Mouse (Mus musculus) urinary bladder, postnatal 25 days (tissue): Measurements from ENCODE around the gene Ccdc36.

Source experiments
- DNase-seq: peaks from one replicate; pipeline ENCODE4 v3.0.0; 2022; ENCODE audit warnings: low spot score

The Ccdc36 gene

DNA sequence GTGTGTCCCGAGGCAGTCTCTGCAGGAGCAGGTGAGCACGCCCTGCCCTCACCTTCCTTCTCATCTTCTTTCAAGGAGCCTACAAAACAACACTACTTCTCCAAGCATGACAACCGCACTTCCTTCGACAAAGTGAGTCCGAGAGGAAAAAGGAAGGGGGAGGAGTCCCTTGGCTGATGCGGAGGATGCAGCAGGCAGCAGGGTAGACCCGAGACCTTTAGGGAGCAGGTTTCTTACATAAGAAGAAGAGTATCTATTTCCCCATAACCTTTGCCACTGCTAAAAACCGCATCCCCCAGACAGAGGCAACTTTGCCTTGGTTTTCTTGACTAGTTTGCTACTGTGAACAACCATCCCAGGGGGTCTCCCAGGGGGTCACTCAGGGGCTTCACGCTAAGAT, 16.8 kb upstream of the Ccdc36 start:
- DNase-seq, result no peak

DNA sequence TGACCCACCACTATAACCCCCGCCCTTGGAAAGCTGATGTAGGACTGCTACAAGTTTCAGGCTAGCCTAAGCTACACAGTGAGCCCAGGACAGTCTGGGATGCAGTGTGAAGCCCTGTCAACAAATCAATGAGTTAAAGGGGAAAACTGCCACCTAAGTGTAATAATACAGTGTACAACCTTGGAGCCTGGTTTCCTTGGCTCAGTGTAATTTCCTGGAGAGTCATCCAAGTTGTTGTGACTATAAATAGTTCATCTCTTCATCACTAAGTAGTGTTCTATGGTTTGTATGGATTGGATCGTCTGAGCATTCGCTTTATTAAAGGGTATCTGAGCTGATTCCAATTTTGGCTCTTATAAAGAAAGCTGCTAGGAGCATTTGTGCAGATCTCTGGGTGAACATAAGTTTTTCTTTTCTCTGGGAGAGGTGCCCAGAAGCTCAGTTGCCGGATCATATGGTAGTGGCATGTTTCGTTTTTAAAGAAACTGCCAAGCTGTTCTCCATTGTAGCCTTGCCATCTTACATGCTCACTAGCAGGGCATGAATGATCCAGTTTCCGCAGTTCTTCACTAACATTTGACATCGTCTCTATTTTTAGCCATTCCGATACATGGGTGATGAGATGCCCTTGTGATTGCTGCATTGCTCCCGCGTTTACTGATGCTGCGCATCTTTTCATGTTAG, 13.1 kb upstream of the Ccdc36 start:
- no peak for DNase-seq

DNA sequence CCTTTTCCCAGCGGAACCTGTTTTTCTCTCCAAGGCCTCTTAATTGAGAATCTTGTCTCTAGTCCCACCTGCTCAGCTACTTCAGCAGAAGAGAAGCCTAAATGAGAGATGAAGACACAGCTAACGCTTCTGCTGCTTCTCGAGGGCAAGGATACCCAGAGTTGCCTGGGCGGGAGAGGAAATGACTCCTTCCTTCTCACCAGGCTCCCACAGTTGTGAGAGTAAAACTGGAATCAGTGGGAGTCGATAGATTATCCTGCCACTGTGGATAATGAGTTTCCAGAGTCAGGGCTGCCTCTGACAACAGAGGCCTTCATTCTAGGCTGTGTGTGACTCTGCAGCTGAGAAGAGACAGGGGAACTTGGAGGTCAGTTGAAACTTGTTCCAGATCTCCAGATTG, 12.2 kb upstream of the Ccdc36 start:
- no peak for DNase-seq

DNA sequence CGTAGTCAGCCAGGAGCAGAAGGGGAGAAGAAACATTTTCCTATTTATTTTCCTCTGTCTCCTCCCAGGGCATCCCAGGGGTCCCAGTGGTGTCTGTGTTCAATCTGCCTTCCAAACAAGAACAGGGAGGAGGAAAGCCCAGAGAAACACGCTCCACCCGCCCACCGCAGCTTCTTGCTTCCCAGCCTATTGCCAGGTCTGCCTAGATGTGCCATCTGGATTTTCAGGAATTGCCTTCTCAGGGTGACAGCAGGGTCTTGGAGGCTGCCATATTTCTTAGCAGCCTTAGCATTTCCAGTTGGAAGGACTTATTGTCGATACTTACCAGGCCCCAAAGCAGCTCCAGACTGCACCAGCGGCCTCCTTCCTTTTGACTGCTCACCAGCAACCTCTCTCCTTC, 10.9 kb upstream of the Ccdc36 start:
- DNase-seq, result no peak

DNA sequence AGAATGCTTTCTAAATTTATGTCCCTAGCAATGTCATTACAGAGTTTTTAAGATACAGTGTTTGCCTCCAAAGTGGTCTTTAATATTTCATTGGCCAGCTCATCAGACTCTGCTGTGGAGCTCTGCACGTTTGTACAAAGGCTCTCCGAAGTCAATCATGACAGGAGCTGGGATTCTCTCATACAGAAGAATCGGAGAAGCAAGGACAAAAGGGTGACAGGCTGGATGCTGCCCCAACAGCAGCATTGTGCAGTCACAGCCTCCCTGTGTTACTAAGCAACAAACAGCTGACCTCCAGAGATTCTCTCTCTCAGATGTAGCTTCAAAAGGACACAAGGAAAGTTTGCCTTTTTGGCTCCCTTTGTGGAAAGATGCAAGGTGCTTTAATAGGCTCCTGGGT, 7.9 kb upstream of the Ccdc36 start, which contains the start of gene BC048562:
Gene BC048562, plus strand, starts transcription at position 301 of the 400 bp plus-strand sequence.
- no peak for DNase-seq

DNA sequence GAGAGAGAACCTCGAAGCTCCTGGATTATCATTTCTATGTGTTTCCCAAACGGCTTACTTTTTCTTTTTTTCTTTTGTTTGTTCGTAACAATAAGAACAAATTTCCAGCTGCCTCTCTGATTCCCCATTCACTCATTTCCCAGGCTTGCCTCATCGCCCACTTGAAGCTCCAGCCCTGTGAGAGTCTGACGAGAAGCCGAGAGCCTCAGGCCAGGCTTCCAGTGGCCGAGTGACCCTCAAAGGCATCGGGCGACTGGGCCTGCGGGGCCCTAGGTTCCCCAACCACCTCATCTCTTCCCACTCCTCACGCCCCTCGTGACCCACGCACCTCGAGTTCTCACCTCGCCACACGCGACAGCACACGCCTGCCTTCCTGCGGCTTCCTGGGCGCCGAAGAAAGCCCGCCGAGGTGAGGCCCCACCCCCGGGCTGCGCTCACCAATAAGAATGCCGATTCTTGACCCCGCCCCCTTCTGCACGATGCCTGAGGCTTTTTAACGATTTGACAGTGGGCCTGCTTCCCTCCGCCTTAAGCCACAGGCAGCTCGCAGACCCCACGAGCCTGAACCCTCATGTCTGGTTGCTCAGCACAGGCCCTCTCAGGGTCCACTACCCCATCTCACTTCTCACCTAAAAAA, 3.3 kb upstream of the Ccdc36 start:
- no peak for DNase-seq

DNA sequence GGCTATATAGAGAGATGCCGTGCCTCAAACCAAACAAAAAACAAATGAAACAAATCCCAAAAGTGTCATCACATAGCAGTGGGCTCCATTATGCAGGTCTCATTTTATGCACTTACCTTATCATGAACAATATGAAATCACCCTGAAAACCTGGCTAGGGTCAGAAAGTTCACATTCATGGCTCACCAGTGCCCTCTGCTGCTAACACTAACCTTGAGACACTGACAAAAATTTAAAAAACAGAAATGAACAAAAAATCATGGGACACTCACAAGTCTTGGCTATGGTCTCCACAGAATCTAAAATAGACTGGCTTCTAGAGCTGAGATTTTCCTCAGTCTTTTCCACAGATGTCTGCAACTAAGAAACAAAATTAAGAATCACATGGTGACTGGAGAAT, 16.1 kb downstream of the Ccdc36 start:
- no peak for DNase-seq

DNA sequence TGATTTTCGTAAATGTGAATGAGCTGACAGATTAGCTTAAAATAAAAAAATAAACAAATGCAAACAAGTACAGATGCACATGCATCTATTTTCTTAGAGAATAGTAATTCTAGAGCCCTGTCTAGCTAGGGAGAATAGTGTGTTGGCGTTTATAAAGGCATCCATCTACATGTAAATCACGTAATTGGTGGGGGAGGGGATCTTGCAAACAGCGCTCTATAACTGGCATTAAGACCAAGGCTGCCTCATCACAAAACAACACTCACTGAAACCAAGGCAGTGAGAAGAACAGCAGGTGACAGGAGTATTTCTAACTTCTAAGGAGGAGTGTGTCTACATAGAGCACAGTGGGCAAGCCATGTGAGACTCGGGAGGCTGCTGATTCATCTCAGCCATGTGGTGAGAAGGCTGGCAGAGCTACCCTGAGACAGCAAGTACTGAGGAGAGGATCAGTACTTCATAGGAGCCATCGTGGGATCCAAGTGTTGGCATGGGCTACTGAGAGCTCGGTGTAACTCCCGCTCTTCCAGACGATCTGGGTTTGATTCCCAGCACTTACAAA, 16.8 kb downstream of the Ccdc36 start:
- DNase-seq, result no peak

DNA sequence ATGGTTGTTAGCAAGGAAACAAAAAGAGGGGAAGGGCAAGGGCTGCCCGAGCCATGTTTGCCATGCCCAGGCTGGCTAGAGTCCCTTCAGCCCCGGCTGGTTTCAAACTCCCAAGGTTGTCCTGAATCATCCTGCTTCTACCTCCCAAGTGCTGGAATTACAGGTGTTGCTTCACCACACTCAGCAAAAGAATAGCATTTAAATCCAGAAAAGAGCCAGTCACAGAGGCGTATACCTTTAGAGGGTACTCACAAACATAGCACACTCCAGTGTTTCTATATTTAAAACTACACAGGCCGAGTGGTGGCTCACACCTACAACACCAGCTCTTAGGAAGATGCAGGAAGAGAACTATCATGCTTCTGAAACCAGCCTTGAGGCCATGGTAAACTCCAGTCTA, 18.7 kb downstream of the Ccdc36 start:
- no peak for DNase-seq

DNA sequence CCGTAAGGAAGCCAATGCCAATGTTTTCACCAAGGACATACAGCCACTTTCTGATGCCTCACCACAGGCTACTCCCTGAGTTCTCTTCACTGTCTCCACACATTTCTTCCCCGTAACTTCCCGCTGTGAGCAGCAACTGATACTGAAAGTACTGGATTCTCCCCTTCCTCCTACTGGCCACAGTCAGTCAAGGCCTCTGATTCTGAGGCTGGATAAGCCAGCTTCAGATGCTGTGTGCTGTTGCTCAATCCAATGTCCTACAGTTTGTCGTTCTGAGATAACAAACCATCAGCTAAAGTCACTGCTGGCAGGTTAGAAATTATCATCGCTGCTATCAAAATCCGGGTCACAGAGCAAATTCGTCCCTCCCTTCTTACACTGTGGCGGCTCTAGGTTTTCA, 23.8 kb downstream of the Ccdc36 start:
- no peak for DNase-seq

DNA sequence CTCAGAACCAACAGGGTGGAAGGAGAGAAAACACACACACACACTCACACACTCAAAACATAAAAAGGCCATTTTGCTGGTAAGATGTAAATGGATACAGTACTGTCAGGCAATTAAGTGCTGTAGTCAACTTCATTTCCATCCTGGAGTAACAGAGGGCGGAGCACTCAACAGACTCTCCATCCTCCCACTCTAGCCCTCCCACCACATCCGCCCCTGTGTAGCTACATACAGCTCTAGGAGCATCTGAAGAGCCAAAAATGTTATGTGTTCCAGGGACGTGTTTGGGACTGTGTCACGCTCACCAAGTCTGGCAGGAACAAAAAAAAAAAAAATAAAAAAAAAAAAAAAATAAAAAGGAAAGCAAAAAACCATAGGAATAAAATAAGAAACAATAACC, 25.2 kb downstream of the Ccdc36 start:
- no peak for DNase-seq

DNA sequence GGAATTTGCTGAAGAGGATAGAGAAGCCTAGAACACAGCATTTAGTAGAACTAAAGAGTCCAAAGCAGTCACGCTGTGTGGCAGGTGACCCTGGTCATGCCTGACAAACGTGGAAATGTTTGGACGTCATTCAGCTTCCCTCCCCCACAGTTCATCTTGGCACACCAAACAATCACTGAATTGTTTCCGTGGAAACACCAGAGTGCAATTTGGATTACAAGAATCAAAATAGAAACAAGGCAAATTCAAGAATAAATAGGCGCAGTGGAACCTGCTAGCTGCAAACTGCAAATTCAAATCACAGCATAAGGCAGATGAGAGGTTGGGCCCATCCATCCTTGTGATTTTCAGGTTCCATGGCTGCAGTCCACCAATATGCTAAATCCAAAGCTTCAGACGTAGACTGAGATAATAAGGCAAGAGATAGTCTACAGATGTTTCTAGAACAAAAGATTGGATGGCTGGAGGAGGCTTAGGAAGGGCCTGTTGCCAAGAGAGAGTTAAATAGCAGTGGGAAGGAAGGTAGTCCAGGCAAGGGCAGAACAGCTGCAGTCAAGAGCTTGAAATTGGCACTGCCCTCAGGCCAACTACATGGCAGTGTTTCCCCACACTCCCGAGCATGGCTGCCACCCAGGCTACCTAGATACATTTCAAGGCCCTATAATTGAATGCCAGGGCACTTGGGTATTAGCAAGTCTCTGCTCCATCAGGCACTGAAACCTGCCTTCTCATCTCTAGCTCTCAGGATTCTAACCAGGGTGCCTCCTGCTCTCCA, 26.9 kb downstream of the Ccdc36 start:
- DNase-seq, result no peak

DNA sequence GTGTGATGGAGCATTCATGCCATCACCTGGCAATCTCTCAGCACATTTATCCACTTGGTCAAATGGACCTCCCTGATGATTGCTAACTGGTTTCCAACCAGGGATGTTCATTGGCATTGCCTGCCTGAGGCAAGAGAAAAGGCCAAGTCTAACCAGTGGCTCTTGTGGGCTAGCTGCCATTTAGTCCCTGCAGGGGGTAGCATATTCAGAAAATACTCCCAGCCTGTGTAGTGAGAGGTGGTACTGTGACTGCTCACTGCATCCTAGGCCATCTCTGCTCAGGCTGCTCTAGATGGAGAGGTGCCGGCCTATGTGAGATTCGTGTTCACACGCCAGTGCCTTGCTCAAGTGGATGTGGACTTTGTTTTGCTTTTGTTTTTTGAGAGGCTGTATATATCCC, 30.0 kb downstream of the Ccdc36 start:
- DNase-seq, result no peak

DNA sequence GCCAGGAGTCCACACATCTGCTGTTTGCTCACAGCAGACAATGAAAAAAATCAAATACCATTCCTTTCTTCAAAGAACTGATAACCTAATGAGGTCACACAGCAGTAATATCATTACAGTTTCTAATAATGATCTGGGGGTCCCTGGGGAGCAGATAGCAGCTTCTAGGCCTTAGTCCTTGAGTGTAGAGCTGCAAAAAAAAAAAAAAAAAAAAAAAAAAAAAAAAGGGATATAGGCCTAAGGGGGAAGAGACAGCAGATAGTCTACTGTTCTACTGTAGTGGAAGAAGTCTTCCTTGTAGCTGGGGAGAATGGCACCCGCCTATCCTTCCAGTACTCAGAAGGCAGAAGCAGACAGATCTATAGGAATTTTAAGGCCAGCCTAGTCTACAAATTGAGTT, 32.9 kb downstream of the Ccdc36 start:
- no peak for DNase-seq

DNA sequence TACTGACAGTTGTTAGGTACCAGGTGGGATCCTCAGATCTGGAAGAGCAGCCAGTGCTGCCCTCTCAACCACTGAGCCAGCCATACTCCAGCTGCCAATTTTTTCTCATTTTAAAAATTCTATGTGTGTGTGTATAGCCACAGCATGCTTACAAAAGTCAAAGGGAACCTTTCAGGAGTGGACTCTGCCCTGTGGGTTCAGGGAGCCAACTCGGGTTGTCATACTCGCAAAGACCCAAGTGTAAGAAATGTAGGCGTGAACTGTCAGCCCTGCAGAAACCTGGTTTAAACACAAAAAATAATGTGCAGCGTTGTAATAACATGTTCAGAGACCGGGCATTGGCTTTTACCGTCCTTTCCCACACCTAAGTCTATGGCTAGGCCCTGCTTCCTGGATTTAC, 34.1 kb downstream of the Ccdc36 start:
- no peak for DNase-seq

DNA sequence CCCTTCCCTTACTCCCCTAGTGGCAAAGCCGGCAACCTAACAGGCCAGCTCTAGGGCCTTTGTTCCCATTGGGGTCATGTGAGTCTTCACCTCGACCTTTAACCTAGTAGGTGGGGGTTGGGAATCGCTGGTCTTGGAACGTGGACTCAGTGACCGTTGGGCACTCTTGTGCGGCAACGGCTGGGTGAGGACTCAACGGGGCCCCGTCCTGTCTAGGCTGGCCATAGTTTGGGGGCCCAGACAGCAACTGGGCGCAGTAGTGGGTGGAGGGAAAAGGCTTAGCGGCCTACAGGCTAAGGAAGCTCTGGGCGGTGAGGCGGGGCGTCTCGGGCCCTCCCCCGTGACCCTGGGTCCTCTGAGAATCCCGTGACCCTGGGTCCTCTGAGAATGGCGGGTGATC, 35.6 kb downstream of the Ccdc36 start, which contains the start of gene 1700102P08Rik:
Gene 1700102P08Rik, plus strand, starts transcription at position 130 of the 400 bp plus-strand sequence.
- DNase-seq, result no peak

DNA sequence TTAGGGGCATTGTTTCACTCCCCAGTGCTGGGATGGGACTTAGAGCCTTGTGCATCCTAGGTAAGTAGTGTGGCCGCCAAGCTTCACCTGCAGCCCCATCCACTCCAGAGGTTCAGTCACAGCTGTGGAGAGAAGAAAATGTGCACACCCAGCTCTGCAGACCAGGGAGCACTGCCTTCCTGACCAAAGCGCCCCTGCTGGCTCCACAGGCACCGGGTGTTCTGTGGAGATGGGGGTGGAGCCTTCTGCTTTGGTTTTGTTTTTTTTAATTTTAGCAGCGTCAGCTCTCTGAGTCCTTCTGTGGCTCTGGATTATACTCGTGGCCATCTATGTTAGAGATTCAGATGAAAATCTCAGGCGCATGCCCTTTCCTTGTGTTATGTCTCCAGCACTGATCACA, 39.1 kb downstream of the Ccdc36 start:
- DNase-seq, result no peak

DNA sequence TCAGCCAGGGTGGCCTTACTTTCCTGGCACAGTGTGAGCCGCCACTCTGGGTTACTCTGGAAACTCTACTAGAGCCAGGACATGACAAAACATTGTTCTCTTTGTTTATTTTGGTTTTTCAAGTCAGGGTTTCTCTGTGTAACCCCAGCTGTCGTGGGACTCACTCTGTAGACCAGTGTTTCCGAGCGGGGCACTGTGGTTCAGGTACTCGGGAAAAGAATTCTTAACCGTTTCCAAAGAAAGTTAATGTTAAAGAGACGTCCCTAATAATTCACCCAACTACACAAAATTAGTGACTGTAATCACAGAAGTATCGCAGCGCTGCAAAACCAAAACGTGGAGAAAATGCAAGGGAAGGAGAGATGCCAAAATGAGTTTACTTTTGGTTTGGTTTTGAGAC, 39.7 kb downstream of the Ccdc36 start:
- no peak for DNase-seq

DNA sequence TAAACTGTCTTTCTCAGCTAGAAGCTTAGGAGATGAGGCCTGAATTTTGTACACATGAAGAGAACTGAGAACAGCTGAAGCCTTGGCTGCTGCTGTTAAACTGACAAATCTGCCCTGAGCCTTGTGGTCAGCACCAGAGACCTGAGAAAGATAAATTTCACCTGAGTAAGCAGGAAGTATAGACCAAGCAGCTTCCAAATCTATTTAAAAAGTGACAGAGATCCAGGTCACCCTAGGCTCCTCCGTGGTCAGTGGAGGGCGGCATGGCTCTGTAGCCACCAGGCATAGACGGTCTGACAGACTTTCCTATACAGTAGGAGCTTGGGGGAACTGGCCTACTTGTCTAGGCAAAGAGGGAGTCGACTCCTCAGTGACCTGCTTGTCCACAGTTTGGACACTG, 41.5 kb downstream of the Ccdc36 start:
- no peak for DNase-seq

DNA sequence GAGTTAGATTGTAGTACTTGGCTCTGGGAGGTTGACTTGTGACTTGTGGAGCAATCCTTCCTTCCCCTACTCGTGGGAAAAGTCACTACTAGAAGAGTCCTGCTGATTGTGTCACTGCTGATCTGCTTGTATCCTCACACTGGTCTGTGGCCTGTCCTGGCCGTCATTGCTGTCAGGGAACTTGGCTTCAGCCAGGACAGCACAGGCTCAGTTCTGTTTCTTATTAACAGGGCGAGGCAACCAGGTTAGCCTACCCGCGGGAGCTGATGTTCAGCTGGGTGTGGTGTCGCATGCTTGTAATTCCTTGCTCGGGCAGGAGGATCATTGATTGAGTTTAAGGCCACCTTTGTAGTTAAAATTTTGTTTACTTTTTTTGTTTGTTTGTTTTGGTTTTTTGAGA, 43.3 kb downstream of the Ccdc36 start:
- no peak for DNase-seq

DNA sequence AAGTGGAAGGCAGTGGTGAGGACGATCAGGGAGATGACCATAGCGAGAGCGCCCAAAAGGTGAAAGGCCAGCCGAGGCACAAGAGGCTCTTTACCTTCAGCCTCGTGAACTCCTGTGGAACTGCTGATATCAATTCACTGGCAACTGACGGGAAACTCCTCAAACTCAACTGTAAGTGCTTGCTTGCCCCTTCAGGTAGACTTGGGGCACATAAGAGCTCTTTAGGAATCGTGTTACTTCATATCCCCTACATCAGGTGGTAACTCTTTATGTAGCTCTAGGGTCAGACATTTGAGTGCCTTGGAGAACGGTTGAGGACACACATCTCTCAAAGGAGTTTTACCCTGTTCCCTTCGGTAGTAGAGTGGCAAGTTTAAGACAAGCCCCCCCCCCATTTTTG, 46.9 kb downstream of the Ccdc36 start:
- DNase-seq, result no peak

DNA sequence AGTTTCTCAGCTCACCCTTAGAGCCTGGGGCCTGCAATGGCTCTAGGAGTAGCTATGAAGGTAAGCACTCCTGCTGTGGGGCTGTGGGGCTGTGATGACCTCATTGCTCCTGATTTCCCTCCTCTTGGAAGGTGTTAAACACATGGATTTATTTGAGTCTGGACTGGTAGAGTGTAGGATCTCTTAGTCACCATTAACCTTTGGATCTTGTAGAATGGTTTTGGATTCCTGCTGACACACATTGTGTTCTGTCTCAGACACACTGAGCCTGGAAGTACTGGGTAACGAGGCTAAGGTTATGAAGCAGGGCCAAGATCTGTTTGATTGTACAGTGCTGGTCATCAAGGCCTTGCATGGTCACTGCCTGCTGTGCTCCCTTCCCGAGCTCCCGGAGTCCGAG, 49.0 kb downstream of the Ccdc36 start:
- DNase-seq, result no peak

DNA sequence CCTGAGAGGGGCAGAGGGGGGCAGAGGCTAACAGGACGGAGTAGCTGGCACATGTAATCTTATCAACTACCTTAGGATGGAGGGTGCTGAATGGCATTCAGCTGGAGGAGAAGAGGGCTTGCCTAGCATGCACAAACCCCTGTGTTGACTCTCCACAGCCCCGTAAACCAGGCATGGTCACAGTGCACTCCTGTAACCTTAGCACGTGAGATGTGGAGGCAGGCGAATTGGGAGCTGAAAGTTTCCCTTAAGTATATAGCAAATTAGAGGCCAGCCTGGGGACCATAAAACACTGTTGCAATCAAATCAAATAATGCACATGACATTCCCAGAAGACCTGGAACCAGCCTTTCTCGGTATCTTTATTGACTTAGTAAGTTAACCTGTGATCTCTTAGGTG, 49.5 kb downstream of the Ccdc36 start:
- no peak for DNase-seq
